Mouse (Mus musculus) urinary bladder, adult 2 months (tissue): ENCODE measurements at regions not wholly inside any gene's neighbourhood (a gene's known extent, or its start where the extent isn't known, plus 50 kb on each side); places are given as distances from the start of the nearest gene placed in this dataset.
"Not testable (repeated sequence)": the region's sequence is repeated elsewhere in the genome, so short reads cannot be mapped to it uniquely, and the experiment has no call there.

ENCODE experiments used
- DNase-seq: peaks from one replicate; pipeline ENCODE4 v3.0.0; 2022; ENCODE audit warnings: low spot score

DNA sequence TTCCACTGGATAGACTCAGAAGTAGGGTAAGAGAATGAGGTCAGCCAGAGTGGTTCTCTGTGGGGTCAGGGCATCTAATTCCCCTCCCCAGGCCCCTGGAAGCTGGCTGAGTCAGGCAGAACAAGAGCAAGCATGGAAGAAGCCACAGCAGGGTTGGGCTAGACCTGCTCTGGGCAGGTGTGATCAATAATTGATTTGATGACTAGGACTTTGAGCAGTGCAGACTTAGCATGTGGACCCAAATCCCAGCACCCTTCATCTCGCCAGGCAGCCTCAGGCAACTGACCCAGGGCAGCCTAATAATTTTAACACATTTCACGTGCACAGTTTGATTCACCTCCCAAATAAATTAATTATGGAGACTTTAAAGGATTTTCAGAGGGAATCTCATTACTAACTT lies 67.2 kb downstream of the Qdpr start:
- no peak for DNase-seq

DNA sequence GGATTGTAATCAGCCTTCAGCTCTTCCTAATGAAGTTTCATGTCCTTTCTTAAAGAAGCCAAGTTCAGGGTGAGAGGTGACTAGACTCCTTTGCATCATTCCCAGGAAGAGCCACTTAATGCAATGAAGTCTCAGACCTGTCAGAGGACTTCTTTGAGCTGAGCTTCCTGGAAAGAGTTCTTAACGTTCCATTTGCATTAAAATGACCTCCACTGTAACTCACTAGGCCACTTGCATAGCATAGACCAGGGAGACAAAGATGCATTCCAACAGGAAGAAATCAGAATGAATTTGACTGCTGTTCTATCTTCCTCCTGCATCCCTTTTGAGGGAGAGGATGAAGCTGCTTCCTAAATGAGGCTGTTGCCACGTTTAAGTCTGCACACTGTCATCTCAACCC lies 71.5 kb downstream of the Qdpr start:
- no peak for DNase-seq

GRCm38 (mm10) chr5:45373069-45373468 lies 77.0 kb downstream of the Qdpr start:
- DNase-seq, result no peak

DNA sequence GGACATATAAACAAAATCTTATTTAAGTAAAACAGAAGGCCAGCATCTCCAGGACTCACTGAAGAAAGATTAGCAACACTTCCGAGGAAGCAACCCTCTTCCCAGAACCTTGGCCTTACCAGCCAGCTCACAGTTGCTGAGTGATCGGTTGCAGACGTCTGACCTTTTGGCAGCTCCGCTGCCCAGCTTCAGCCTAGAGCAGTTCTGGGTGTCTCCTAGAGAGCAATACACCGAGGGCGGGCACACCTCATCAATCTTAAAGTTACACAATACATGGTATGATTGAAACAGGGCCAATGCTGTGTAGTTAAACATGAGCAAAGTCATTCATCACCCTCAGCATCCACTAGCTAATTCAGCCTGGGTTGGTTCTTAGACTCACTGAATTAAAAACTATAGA lies 81.6 kb downstream of the Qdpr start:
- no peak for DNase-seq

DNA sequence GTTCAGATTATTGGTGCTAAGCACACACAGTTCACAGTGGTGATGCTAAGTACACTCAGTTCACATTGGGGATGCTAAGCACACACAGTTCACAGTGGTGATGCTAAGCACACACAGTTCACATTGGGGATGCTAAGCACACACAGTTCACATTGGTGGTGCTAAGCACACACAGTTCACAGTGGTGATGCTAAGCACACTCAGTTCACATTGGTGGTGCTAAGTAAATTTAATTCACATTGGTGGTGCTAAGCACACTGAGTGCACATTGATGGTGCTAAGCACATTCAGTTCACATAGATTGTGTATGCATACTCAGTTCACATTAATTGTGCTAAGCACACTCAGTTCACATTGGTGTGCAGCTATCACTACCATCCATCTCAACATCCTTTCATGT lies 89.8 kb downstream of the Qdpr start:
- no peak for DNase-seq

DNA sequence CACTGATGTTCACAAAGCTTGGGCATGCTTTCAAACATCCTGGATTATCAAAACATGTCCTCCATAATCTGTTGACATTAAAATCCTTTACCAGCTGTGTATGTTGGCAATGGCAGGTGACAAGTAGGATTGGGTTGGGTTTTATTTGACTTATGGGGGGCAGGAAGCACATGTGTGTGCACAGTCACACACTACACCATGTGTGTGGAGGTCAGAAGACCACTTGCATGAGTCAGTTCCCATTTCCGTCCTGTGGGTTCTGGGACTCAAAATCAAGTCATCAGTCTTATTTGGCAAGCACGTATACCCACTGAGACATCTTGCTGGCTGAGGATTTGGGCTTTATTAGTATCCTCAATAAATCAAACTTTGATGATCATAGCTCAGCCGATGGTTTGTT lies 109.6 kb downstream of the Qdpr start:
- DNase-seq, result no peak

DNA sequence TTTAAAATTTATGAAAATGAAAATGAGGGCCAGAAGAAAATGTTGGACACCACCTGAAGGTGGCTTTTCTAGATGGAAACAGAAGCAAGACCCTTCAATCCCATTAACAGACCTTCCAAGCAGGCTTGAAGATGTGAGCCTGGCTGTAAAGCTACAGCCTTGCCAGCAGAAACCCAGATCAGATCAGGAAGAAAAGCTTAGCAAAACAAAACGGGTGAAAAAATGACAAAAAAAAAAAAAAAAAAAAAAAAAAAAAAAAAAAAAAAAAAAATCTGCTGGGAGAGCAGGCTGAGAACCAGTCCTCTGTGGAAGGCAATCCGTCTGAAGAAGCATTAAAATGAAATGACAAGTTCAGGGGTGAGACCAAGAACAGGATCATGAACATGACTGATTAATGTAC lies 113.2 kb downstream of the Qdpr start:
- DNase-seq, result no peak

DNA sequence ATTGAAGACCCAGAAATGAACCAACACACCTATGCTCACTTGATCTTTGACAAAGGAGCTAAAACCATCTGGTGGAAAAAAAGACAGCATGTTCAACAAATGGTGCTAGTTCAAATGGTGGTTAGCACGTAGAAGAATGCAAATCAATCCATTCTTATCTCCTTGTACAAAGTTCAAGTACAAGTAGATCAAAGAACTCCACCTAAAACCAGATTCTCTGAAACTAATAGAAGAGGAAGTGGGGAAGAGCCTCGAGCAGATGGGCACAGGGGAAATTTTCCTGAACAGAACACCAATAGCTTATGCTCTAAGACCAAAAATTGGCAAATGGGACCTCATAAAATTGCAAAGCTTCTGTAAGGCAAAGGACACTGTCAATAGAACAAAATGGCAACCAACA lies 125.6 kb downstream of the Qdpr start:
- not testable (repeated sequence) for DNase-seq

DNA sequence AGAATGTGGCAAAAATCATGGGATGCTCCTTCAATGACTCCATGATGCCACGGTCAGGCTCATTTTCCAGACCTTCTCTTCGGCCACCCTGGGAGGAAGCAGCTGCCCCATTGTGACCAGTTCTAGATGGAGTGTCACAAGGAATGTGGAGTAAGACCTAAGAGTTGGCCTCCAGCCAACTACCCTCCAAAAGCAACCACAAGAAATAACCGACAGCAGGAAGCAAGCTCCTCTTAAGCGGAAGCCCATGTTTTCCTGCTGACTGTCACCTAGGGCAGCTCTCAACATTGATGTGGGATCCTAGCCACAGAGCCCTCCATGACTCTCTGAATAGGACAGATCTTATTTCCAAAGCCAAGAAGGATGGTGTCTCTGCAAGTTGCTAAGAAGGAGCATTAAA lies 126.5 kb downstream of the Qdpr start:
- no peak for DNase-seq

GRCm38 (mm10) chr5:45318026-45318425 lies 132.0 kb downstream of the Qdpr start:
- no peak for DNase-seq

DNA sequence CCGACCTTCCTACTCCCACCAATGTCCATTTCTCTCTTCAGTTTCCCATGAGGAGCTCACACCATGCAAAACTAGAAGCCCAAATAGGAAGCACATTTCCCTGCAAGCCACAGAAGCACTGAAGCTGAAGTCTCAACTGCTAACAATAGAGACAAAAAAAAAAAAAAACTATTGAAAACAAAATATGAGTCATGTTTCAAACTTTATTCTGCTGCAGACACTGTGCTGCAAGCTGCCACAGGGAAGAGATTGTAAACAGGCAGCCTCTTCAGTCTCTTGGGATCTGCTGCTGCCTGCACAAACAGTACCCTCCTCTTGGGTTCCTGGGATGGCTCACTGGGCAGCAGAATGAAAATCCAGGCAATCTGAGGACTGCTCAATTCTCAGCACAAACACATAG lies 148.9 kb downstream of the Qdpr start:
- no peak for DNase-seq

GRCm38 (mm10) chr5:45298872-45299271 lies 151.2 kb downstream of the Qdpr start:
- DNase-seq, result no peak

DNA sequence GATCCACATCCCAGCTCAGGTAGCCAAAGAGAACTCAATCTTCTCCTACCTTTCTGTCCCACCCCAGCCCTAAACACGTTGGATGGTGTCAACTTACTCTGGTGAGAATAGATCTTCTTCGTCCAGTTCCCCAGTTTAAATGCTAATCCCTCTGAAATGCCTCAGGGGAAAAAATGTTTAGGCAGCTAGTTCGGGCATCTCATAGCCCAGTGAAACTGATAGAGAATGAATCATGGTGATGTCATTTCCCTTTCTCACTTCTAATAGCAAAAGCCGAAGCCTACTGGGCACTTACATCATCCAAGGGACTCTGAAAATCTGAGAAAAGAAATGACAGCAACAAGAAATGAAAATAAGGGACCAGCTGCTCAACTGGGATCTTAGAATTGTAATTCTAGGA lies 154.9 kb downstream of the Qdpr start:
- no peak for DNase-seq

GRCm38 (mm10) chr5:45292833-45293546 lies 157.0 kb downstream of the Qdpr start:
- DNase-seq, result no peak

DNA sequence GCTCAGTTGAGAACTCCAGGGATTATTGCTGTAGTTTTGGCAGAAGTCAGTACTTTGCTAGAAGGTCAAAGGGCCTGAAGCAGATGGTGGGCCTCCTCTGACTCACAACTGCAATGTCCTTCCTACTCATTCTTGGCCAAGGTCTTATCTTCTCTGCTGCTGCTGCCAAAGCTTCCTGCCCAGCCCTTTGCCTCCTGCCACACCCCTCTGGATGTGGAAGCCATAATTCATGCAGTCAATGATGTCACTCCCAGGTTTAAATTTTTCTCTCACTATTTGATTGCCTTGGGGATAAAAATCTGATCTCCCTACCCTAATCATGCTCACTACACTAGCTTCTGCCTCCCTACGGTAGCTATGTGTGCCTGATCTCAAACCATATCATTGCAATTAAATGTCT lies 157.7 kb downstream of the Qdpr start:
- DNase-seq, result no peak

GRCm38 (mm10) chr5:45291752-45292151 lies 158.3 kb downstream of the Qdpr start:
- DNase-seq, result no peak

- DNase-seq, result no peak
Observed at GRCm38 (mm10) chr5:45291276-45291675, 158.8 kb downstream of the Qdpr start.

GRCm38 (mm10) chr5:45286454-45286853 lies 163.6 kb downstream of the Qdpr start:
- no peak for DNase-seq

DNA sequence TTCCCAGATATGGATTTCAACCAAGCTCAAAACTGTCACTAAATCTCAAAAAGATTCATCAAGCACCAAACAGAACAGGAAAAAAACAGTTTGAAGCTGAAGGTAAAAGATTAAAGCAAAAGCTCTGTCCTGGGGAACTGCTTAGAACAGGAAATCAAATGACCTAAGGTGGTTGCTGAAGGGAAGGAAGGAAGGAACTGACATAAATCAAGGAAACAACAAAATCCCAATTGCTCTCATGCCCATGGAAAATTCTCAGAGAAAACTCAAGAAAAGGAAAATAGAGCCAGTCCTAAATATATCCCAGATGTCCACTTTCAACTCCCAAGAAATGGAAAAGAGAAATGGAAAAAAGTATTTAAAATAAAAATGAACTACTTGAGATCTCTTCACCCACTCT lies 165.4 kb downstream of the Qdpr start:
- no peak for DNase-seq

DNA sequence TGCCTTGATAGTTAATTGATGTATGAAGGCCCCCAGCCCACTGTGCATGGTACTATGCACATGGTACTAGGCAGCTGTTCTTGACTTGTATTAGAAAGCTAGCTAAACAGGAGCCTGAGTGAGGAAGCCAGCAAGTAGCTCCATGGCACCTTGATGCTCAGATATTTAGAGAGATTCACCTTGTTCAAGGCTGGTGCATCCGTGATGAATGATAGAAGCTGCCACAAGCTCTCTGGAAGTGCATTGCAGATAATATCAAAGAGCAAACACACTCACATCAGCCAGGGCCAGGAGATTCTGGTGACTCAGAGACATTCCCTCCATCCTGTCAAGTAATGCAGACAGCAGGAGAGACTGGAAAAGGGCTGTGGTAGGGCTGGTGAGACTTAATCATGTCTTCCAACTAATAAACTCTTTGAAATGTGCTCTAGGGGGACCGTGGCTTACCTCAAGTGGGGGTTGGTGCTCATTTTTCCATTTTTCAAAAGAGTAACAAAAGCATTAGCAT lies 166.1 kb downstream of the Qdpr start:
- DNase-seq, result no peak

- DNase-seq, result no peak
Observed at GRCm38 (mm10) chr5:45282207-45282930, 167.7 kb downstream of the Qdpr start.

GRCm38 (mm10) chr5:45278571-45278970 lies 171.5 kb downstream of the Qdpr start:
- peak; percentile 26 for DNase-seq

DNA sequence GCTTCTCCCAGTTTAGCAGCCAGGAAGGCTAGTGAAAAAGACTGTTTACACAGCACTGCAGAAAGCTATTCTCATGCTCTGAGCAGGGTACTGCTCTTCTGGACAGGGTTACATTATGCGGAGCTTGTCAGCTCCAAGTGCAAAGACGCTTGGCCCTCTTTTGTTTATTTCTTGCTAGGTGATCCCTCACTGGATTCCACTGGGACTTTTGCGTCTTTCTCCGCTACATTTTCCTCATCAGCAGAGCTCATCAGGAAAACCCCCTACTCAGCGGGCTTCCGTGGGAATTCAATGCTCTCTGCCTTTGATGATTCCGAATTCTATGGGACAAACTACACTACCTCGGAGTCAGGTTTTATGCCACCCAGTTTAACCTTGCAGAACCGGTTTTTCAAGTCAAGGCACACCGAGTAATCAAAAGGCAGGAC lies 172.0 kb downstream of the Qdpr start:
- no peak for DNase-seq
